Mouse (Mus musculus): ENCODE measurements around the gene Spa17. TPM values are rescaled to one million over a fixed set of nuclear protein-coding genes. Genes with fewer than 3 reads are reported as not detected.

Spa17 gene
- polyA plus RNA-seq, 1 experiment from 2014 or later: 6.6 TPM

GRCm38 (mm10) chr9:37576436-37576930 is 37.0 kb downstream of the Spa17 start:
- Histone ChIP-seq H3K27ac (no peak overlapping the region), H3K36me3 (no peaks in the 10 kb centered on the region), H3K4me2 (peak overlapping the region; percentile 37), H3K9me3 (replicated peaks) (no peaks in the 10 kb centered on the region), H3K4me3 (replicated peaks) (0 out of 2 replicates have a peak overlapping the region, but pooled peaks have one; percentile 5), H3K4me1 (peaks cover 5% of the 10 kb centered on the region; the same call in 1 of the 2 replicates), H3K9ac (no peak overlapping the region), H3K27me3 (peaks cover 3% of the 10 kb centered on the region; the same call in 1 of the 2 replicates)
- ATAC-seq (replicated peaks; ENCODE audit: low FRiP score): peak; percentile 25; the same call in 1 of the 2 replicates
- WGBS: 31% methylated on average over 14 of the region's 14 CpGs

- Histone ChIP-seq H3K36me3 (no peaks in the 10 kb centered on the region), H3K27me3 (peaks cover 3% of the 10 kb centered on the region; the same call in 1 of the 2 replicates), H3K4me2 (no peak overlapping the region), H3K9me3 (replicated peaks) (no peaks in the 10 kb centered on the region), H3K4me1 (peaks cover 24% of the 10 kb centered on the region), H3K4me3 (replicated peaks) (no peak overlapping the region), H3K27ac (no peak overlapping the region), H3K9ac (no peak overlapping the region)
- 57% methylated on average over 3 of the region's 3 CpGs for WGBS
- ATAC-seq (replicated peaks; ENCODE audit: low FRiP score): no peak
These were observed 41.2 kb downstream of the Spa17 start for GRCm38 (mm10) chr9:37572204-37572876.

DNA sequence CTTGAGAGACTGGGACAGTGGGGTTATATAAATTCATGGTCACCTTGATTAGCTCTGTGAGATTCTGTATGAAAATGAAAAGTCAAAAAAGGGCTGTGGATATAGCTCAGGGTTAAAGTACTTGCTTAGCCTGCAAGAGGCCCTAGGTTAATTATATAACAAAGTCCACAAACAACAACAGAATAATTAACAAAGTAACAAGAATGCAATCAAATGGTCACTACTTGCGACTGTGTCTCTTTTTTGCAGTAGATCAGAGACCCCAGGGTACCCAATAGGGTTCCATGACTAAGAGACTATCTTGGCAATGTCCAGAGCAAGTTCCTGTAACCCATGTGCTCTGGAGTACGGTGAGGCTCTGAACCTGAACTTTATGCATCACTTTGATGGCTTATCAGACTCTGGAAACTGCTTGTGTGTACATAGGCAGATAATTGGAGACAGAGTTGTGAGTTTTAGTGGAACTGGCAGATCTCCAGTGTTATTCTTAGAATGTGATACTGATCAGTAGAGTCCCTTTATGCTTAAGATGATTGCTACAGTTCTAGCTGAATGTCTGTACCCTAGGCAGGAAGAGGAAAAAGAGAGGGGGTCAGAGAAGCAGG is 44.2 kb downstream of the Spa17 start:
- ATAC-seq (replicated peaks; ENCODE audit: low FRiP score): no peak
- H3K4me3 ChIP-seq (replicated peaks): no peak overlapping the region
- peaks cover 19% of the 10 kb centered on the region for H3K4me1 ChIP-seq
- H3K27me3 ChIP-seq: no peaks in the 10 kb centered on the region
- no peak overlapping the region for H3K27ac ChIP-seq
- no peak overlapping the region for H3K9ac ChIP-seq
- no peaks in the 10 kb centered on the region for H3K36me3 ChIP-seq
- H3K9me3 ChIP-seq (replicated peaks): no peaks in the 10 kb centered on the region
- H3K4me2 ChIP-seq: no peak overlapping the region
- 56% methylated on average over 2 of the region's 2 CpGs for WGBS

DNA sequence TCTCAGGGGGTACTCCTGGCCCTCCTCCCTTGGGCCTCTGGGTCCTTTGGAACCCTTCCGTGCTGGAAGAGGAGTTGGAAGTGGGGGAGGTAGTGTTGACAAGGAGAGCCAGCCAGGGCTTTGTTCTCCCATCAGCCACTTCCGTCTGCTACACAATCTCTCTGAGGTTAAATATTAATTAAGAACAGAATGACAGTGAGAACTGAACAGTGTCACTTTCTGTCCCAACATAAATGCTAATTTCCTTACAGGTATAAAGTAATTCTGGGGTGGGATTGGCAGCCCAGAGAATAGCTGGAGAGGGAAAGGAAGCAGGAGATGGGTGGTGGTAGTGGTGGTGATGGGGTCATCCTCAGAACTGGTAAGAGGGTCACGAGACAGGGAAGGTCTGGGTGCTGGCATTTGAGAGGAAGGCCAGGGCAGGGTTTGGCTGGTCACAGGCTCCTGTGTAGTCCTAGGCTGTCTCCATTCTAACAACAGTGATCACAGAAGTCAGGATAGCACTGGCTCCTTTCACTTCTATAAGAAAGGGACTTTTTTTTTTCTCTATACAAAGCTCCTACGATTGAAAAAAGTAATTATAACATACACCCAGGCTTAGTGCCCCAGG is 44.8 kb downstream of the Spa17 start:
- peak overlapping the region; percentile 55 for H3K4me2 ChIP-seq
- H3K27ac ChIP-seq: 0 out of 2 replicates have a peak overlapping the region, but pooled peaks have one; percentile 15
- no peak overlapping the region for H3K4me3 ChIP-seq (replicated peaks)
- H3K9me3 ChIP-seq (replicated peaks): no peaks in the 10 kb centered on the region
- peaks cover 19% of the 10 kb centered on the region for H3K4me1 ChIP-seq
- 39% methylated on average over 4 of the region's 4 CpGs for WGBS
- no peaks in the 10 kb centered on the region for H3K27me3 ChIP-seq
- H3K9ac ChIP-seq: no peak overlapping the region
- no peaks in the 10 kb centered on the region for H3K36me3 ChIP-seq
- ATAC-seq (replicated peaks; ENCODE audit: low FRiP score): peak; percentile 51

GRCm38 (mm10) chr9:37567892-37568604 is 45.5 kb downstream of the Spa17 start:
- Histone ChIP-seq H3K9me3 (replicated peaks) (no peaks in the 10 kb centered on the region), H3K36me3 (no peaks in the 10 kb centered on the region), H3K27ac (peak overlapping the region; percentile 15; the same call in 1 of the 2 replicates), H3K27me3 (no peaks in the 10 kb centered on the region), H3K4me2 (peak overlapping the region; percentile 55), H3K4me3 (replicated peaks) (0 out of 2 replicates have a peak overlapping the region, but pooled peaks have one; percentile 7), H3K9ac (no peak overlapping the region), H3K4me1 (peaks cover 19% of the 10 kb centered on the region)
- ATAC-seq (replicated peaks; ENCODE audit: low FRiP score): peak; percentile 68
- WGBS: 11% methylated on average over 15 of the region's 15 CpGs

GRCm38 (mm10) chr9:37567454-37567853 is 46.1 kb downstream of the Spa17 start:
- no peaks in the 10 kb centered on the region for H3K27me3 ChIP-seq
- peaks cover 19% of the 10 kb centered on the region for H3K4me1 ChIP-seq
- H3K4me3 ChIP-seq (replicated peaks): 0 out of 2 replicates have a peak overlapping the region, but pooled peaks have one; percentile 7
- no peak for ATAC-seq (replicated peaks; ENCODE audit: low FRiP score)
- H3K4me2 ChIP-seq: peak overlapping the region; percentile 55; the same call in 1 of the 2 replicates
- no peaks in the 10 kb centered on the region for H3K36me3 ChIP-seq
- no peaks in the 10 kb centered on the region for H3K9me3 ChIP-seq (replicated peaks)
- H3K9ac ChIP-seq: no peak overlapping the region
- WGBS: 31% methylated on average over 5 of the region's 5 CpGs
- H3K27ac ChIP-seq: no peak overlapping the region

DNA sequence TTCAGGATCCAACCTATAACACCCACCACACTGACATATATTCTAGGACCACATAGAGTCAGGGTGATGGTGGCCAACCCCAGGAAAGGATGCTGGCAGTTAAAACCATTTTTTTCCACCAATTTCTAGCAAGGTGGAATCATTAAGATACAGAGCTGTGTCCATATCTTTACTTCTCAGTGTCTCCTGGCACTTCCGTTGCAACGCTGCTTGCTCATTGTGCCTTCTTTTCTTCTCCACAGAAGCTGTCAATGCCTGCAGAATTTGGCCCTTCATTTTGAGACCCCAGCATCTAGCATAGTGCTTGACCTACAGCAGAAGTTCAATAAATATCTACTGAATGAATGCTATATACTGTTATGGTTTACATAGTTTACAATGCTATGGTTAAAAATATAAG is 46.5 kb downstream of the Spa17 start:
- WGBS: 84% methylated on average over 2 of the region's 2 CpGs
- Histone ChIP-seq H3K9me3 (replicated peaks) (no peaks in the 10 kb centered on the region), H3K27me3 (no peaks in the 10 kb centered on the region), H3K27ac (no peak overlapping the region), H3K4me2 (no peak overlapping the region), H3K9ac (no peak overlapping the region), H3K4me1 (peaks cover 19% of the 10 kb centered on the region), H3K36me3 (no peaks in the 10 kb centered on the region), H3K4me3 (replicated peaks) (no peak overlapping the region)
- ATAC-seq (replicated peaks; ENCODE audit: low FRiP score): no peak

DNA sequence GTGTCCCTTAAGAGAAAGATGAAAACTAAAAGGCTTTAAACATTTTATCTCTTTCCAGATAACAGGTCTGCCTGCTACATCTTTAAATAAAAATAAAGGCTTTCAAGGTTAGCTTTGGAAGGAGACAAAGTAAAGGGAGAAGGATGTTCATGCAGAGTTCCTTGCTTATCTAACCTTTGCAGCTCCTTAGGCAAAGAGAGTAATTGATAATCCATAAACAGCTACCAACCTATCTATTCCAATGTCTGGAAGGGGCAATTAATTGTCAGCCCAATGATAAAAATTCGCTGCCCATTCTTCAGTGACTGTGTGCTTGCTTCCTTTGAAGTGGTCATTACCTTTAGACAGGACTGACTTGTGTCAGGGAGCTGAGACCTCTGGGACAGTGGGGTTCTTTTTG is 49.7 kb downstream of the Spa17 start:
- no peaks in the 10 kb centered on the region for H3K9me3 ChIP-seq (replicated peaks)
- H3K27me3 ChIP-seq: no peaks in the 10 kb centered on the region
- peaks cover 14% of the 10 kb centered on the region for H3K4me1 ChIP-seq
- 48% methylated on average over 1 of the region's 1 CpGs for WGBS
- no peak overlapping the region for H3K27ac ChIP-seq
- H3K9ac ChIP-seq: no peak overlapping the region
- no peak for ATAC-seq (replicated peaks; ENCODE audit: low FRiP score)
- no peak overlapping the region for H3K4me2 ChIP-seq
- no peaks in the 10 kb centered on the region for H3K36me3 ChIP-seq
- no peak overlapping the region for H3K4me3 ChIP-seq (replicated peaks)

GRCm38 (mm10) chr9:37560617-37561016 is 52.9 kb downstream of the Spa17 start:
- WGBS: 92% methylated on average over 2 of the region's 2 CpGs
- peaks cover under 1% of the 10 kb centered on the region; the same call in 1 of the 2 replicates for H3K4me1 ChIP-seq
- no peak overlapping the region for H3K4me3 ChIP-seq (replicated peaks)
- no peaks in the 10 kb centered on the region for H3K36me3 ChIP-seq
- no peak overlapping the region for H3K4me2 ChIP-seq
- H3K9me3 ChIP-seq (replicated peaks): no peaks in the 10 kb centered on the region
- peaks cover 3% of the 10 kb centered on the region; the same call in 1 of the 2 replicates for H3K27me3 ChIP-seq
- H3K9ac ChIP-seq: no peak overlapping the region
- no peak overlapping the region for H3K27ac ChIP-seq
- no peak for ATAC-seq (replicated peaks; ENCODE audit: low FRiP score)

GRCm38 (mm10) chr9:37556366-37556765 is 57.2 kb downstream of the Spa17 start:
- Histone ChIP-seq H3K4me2 (no peak overlapping the region), H3K27ac (no peak overlapping the region), H3K36me3 (no peaks in the 10 kb centered on the region), H3K9ac (no peak overlapping the region), H3K27me3 (peaks cover 34% of the 10 kb centered on the region), H3K4me1 (peaks cover 30% of the 10 kb centered on the region), H3K4me3 (replicated peaks) (no peak overlapping the region), H3K9me3 (replicated peaks) (no peaks in the 10 kb centered on the region)
- ATAC-seq (replicated peaks; ENCODE audit: low FRiP score): no peak
- WGBS: 84% methylated on average over 3 of the region's 3 CpGs

DNA sequence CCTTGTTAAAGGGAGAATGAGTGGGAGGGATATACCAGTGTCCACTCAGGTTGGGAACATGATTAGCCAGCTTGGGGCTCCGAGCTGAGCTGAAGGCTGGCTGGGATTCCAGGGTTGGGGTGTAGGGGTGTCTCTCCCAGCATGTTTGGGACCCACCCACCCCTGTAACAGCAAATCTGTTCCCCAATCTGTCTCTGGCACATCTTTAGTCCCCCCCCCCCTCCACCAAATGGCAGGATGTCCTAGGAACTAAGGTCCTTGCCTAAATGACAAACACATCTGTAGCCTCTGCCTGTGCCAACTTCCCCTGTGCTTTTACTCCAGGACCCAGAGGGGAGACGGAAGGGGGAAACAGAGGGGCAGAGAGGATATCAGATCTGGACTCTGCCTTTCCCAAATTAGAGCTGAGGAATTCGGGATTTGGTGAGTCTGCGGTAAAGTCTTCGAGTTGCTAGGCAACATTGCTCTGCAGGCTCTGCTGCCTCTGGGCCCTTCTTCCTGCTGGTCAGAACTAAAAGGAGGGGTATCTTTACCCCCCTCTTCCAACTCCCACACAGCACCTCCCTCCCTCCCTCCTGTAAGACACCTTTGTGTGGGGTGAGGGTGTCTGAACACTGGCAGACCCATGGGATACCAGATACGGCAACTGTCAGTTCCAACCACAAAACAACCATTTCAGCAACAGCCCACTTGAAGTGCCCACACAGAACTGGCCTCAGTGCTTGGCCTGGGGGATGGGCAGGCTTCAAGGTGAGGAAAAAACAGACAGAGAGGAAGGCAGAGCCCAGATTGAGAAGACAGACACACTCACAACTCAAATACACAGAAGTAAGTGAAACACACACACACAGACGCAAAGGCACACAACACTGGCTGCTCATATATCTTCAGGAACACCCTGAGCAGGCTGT is 58.4 kb downstream of the Spa17 start, which contains the start of gene Siae:
Gene Siae (plus strand): TSS at position 861 of the 911 bp plus-strand sequence.
- WGBS: 21% methylated on average over 7 of the region's 7 CpGs
- no peak within 1 kb of the TSS for H3K27ac ChIP-seq
- ATAC-seq (replicated peaks; ENCODE audit: low FRiP score): peak; percentile 26; the same call in 1 of the 2 replicates
- H3K36me3 ChIP-seq: no peaks in the 10 kb centered on the region
- H3K4me2 ChIP-seq: no peak within 1 kb of the TSS
- H3K9me3 ChIP-seq (replicated peaks): no peaks in the 10 kb centered on the region
- H3K9ac ChIP-seq: no peak within 1 kb of the TSS
- H3K27me3 ChIP-seq: peaks cover 46% of the 10 kb centered on the region
- H3K4me1 ChIP-seq: peaks cover 31% of the 10 kb centered on the region
- H3K4me3 ChIP-seq (replicated peaks): no peak within 1 kb of the TSS
